Comparison of ENCODE assay signal across 8 mouse cellular contexts in genomic region chr7:35334527-35335452, GRCm38 (mm10). TPM values are rescaled to one million over a fixed set of nuclear protein-coding genes. Genes with fewer than 3 reads are reported as not detected.
DNase-seq lines count a peak whose midpoint lies in the region; ATAC-seq and TF ChIP-seq lines count a peak whose summit lies in the region.

No protein-coding gene starts in this region.

- H3K4me3 ChIP-seq in forebrain, embryonic 12.5 days (replicated peaks) = peak overlapping the region; percentile 58
- H3K4me3 ChIP-seq in hindbrain, embryonic 11.5 days (ENCODE audit: low read depth, low read length) = peak overlapping the region; percentile 60
- H3K4me3 ChIP-seq in limb, embryonic 14.5 days (replicated peaks; ENCODE audit: low read length) = peak overlapping the region; percentile 59
- peak overlapping the region; percentile 59 for H3K4me3 ChIP-seq in midbrain, embryonic 14.5 days (replicated peaks; ENCODE audit: low read depth, low read length)
- H3K4me3 ChIP-seq in stomach, postnatal 0 days (ENCODE audit: low read depth, low read length) = peak overlapping the region; percentile 68

- TF ChIP-seq POLR2A in limb, embryonic 14.5 days (IDR thresholded peaks at IDR 0.05; ENCODE audit: borderline replicate concordance, extremely low read depth, insufficient read depth, insufficient read length) = no peak

- peak overlapping the region; percentile 59 for H3K9ac ChIP-seq in forebrain, embryonic 12.5 days
- peak overlapping the region; percentile 52 for H3K9ac ChIP-seq in hindbrain, embryonic 11.5 days (ENCODE audit: low read depth, low read length)
- H3K9ac ChIP-seq in limb, embryonic 14.5 days (ENCODE audit: low read depth, low read length, severe bottlenecking) = peak overlapping the region; percentile 50
- peak overlapping the region; percentile 50 for H3K9ac ChIP-seq in midbrain, embryonic 14.5 days (replicated peaks; ENCODE audit: low read length)
- peak overlapping the region; percentile 82 for H3K9ac ChIP-seq in stomach, postnatal 0 days (ENCODE audit: low read length)

- ATAC-seq in forebrain, embryonic 12.5 days (ENCODE audit: low FRiP score) = no peak
- no peak for ATAC-seq in hindbrain, embryonic 11.5 days (ENCODE audit: low FRiP score)
- no peak for ATAC-seq in limb, embryonic 14.5 days (ENCODE audit: low FRiP score, low read depth)
- ATAC-seq in midbrain, embryonic 14.5 days (ENCODE audit: low FRiP score, low TSS enrichment) = no peak; the same call in 1 of the 2 replicates
- peak; percentile 9; the same call in 1 of the 2 replicates for ATAC-seq in stomach, postnatal 0 days (ENCODE audit: low FRiP score, low TSS enrichment)

- H3K4me1 ChIP-seq in forebrain, embryonic 12.5 days = peaks cover 18% of the 10 kb centered on the region
- no peaks in the 10 kb centered on the region for H3K4me1 ChIP-seq in hindbrain, embryonic 11.5 days (replicated peaks; ENCODE audit: control insufficient read depth, insufficient read depth, low read length)
- 0 out of 2 replicates have a peak, but pooled peaks cover 3% of the 10 kb centered on the region for H3K4me1 ChIP-seq in limb, embryonic 14.5 days (ENCODE audit: control insufficient read depth, insufficient read depth, low read length)
- peaks cover 10% of the 10 kb centered on the region for H3K4me1 ChIP-seq in midbrain, embryonic 14.5 days (ENCODE audit: control insufficient read depth, insufficient read depth, low read length)
- H3K4me1 ChIP-seq in stomach, postnatal 0 days (replicated peaks; ENCODE audit: control insufficient read depth, insufficient read depth) = no peaks in the 10 kb centered on the region

- H3K36me3 ChIP-seq in forebrain, embryonic 12.5 days (replicated peaks) = no peaks in the 10 kb centered on the region
- H3K36me3 ChIP-seq in hindbrain, embryonic 11.5 days (ENCODE audit: control insufficient read depth, insufficient read depth, low read length) = no peaks in the 10 kb centered on the region
- H3K36me3 ChIP-seq in limb, embryonic 14.5 days (ENCODE audit: control insufficient read depth, insufficient read depth, low read length) = no peaks in the 10 kb centered on the region
- no peaks in the 10 kb centered on the region for H3K36me3 ChIP-seq in midbrain, embryonic 14.5 days (ENCODE audit: control insufficient read depth, insufficient read depth, low read length)
- no peaks in the 10 kb centered on the region for H3K36me3 ChIP-seq in stomach, postnatal 0 days (ENCODE audit: control insufficient read depth, insufficient read depth, low read length)

- no peak for TF ChIP-seq EP300 in stomach, postnatal 0 days (optimal IDR thresholded peaks at IDR 0.05)

- peak; percentile 15 for DNase-seq in layer of hippocampus, adult 9-11 months
- DNase-seq in layer of hippocampus, adult 18-20 months (ENCODE audit: low spot score in 2 of 2) = no peak
- peak; percentile 24 for DNase-seq in brain, adult 2 months (ENCODE audit: low read depth, low spot score)
- peak; percentile 50 for DNase-seq in hindbrain, embryonic 11.5 days (ENCODE audit: low spot score)
- peak; percentile 11 for DNase-seq in limb, embryonic 14.5 days (ENCODE audit: low spot score)
- peak; percentile 54 for DNase-seq in midbrain, embryonic 14.5 days
- peak; percentile 60 for DNase-seq in stomach, postnatal 0 days (ENCODE audit: low spot score)

- TF ChIP-seq CTCF in stomach, postnatal 0 days (IDR thresholded peaks at IDR 0.05; ENCODE audit: low read depth) = no peak

- H3K4me2 ChIP-seq in forebrain, embryonic 12.5 days = peak overlapping the region; percentile 99
- H3K4me2 ChIP-seq in hindbrain, embryonic 11.5 days (replicated peaks; ENCODE audit: low read depth, low read length) = peak overlapping the region; percentile 92
- H3K4me2 ChIP-seq in limb, embryonic 14.5 days (replicated peaks; ENCODE audit: low read depth, low read length, severe bottlenecking) = peak overlapping the region; percentile 99
- peak overlapping the region; percentile 100 for H3K4me2 ChIP-seq in midbrain, embryonic 14.5 days (ENCODE audit: low read length)
- peak overlapping the region; percentile 93 for H3K4me2 ChIP-seq in stomach, postnatal 0 days (replicated peaks; ENCODE audit: low read depth)

- no peaks in the 10 kb centered on the region for H3K9me3 ChIP-seq in forebrain, embryonic 12.5 days
- no peaks in the 10 kb centered on the region for H3K9me3 ChIP-seq in hindbrain, embryonic 11.5 days (ENCODE audit: control insufficient read depth, low read length)
- no peaks in the 10 kb centered on the region for H3K9me3 ChIP-seq in limb, embryonic 14.5 days (ENCODE audit: control insufficient read depth, low read length)
- no peaks in the 10 kb centered on the region for H3K9me3 ChIP-seq in midbrain, embryonic 14.5 days (ENCODE audit: control insufficient read depth, low read length)
- H3K9me3 ChIP-seq in stomach, postnatal 0 days (ENCODE audit: control insufficient read depth, low read length) = no peaks in the 10 kb centered on the region

- H3K27me3 ChIP-seq in forebrain, embryonic 12.5 days = peaks cover 45% of the 10 kb centered on the region
- peaks cover 8% of the 10 kb centered on the region for H3K27me3 ChIP-seq in hindbrain, embryonic 11.5 days (ENCODE audit: control insufficient read depth, insufficient read depth, low read length)
- H3K27me3 ChIP-seq in limb, embryonic 14.5 days (ENCODE audit: control insufficient read depth, insufficient read depth, low read length) = peaks cover 11% of the 10 kb centered on the region; the same call in 1 of the 2 replicates
- peaks cover 21% of the 10 kb centered on the region for H3K27me3 ChIP-seq in midbrain, embryonic 14.5 days (ENCODE audit: control insufficient read depth, insufficient read depth, low read length)
- no peaks in the 10 kb centered on the region for H3K27me3 ChIP-seq in stomach, postnatal 0 days (ENCODE audit: control insufficient read depth, insufficient read depth, low read length)

- WGBS in forebrain, embryonic 12.5 days = under 1% methylated on average over 51 of the region's 51 CpGs
- WGBS in hindbrain, embryonic 11.5 days = under 1% methylated on average over 51 of the region's 51 CpGs
- 2% methylated on average over 42 of the region's 51 CpGs for WGBS in limb, embryonic 14.5 days
- under 1% methylated on average over 51 of the region's 51 CpGs for WGBS in midbrain, embryonic 14.5 days
- WGBS in stomach, postnatal 0 days = 1% methylated on average over 50 of the region's 51 CpGs

- H3K27ac ChIP-seq in forebrain, embryonic 12.5 days = no peak overlapping the region
- H3K27ac ChIP-seq in hindbrain, embryonic 11.5 days (ENCODE audit: low read depth, low read length) = no peak overlapping the region
- H3K27ac ChIP-seq in limb, embryonic 14.5 days (replicated peaks; ENCODE audit: low read depth, low read length) = no peak overlapping the region
- no peak overlapping the region for H3K27ac ChIP-seq in midbrain, embryonic 14.5 days (replicated peaks; ENCODE audit: low read depth, low read length)
- H3K27ac ChIP-seq in stomach, postnatal 0 days (replicated peaks) = peak overlapping the region; percentile 82

RNA-seq across cellular contexts. Expression of gene Rhpn2, which starts 0.8 kb away (rescaled TPM):
- 1 to 10 TPM; 7.3 to 9.1 TPM for total RNA-seq in layer of hippocampus, adult 18-20 months (2021)
- polyA plus RNA-seq in forebrain, embryonic 12.5 days (2016; fragmentation: Nextera tagmentation; extraction: Ambion mirVana) = 1.9 and 2.2 TPM in 2 replicates
- polyA plus RNA-seq in hindbrain, embryonic 11.5 days (2014; fragmentation: Nextera tagmentation; extraction: Ambion mirVana) = 3.1 and 3.7 TPM in 2 replicates
- polyA plus RNA-seq in limb, embryonic 14.5 days (2012; rRNA removed) = 1.8 and 2.5 TPM in 2 replicates
- 1.7 and 2.0 TPM in 2 replicates for polyA plus RNA-seq in limb, embryonic 14.5 days (2014; fragmentation: Nextera tagmentation; extraction: Ambion mirVana)
- polyA plus RNA-seq in midbrain, embryonic 14.5 days (2014; fragmentation: Nextera tagmentation; extraction: Ambion mirVana) = 1.5 and 1.9 TPM in 2 replicates
- 23.1 and 24.4 TPM in 2 replicates for polyA plus RNA-seq in stomach, postnatal 0 days (2015; fragmentation: Nextera tagmentation; extraction: Ambion mirVana)

RNA-seq across cellular contexts. Expression of gene Gpatch1, which starts 16.6 kb away (rescaled TPM):
- total RNA-seq in layer of hippocampus, adult 18-20 months (2021) = 10 to 100 TPM; 26.5 to 30.1 TPM
- polyA plus RNA-seq in forebrain, embryonic 12.5 days (2016; fragmentation: Nextera tagmentation; extraction: Ambion mirVana) = 20.2 and 20.4 TPM in 2 replicates
- 18.1 and 19.5 TPM in 2 replicates for polyA plus RNA-seq in hindbrain, embryonic 11.5 days (2014; fragmentation: Nextera tagmentation; extraction: Ambion mirVana)
- 10.2 and 12.8 TPM in 2 replicates for polyA plus RNA-seq in limb, embryonic 14.5 days (2012; rRNA removed)
- polyA plus RNA-seq in limb, embryonic 14.5 days (2014; fragmentation: Nextera tagmentation; extraction: Ambion mirVana) = 15.8 and 21.2 TPM in 2 replicates
- 19.7 and 22.8 TPM in 2 replicates for polyA plus RNA-seq in midbrain, embryonic 14.5 days (2014; fragmentation: Nextera tagmentation; extraction: Ambion mirVana)
- polyA plus RNA-seq in stomach, postnatal 0 days (2015; fragmentation: Nextera tagmentation; extraction: Ambion mirVana) = 9.1 and 9.3 TPM in 2 replicates

Comparison
In these comparisons a context has a peak if more than half of its experiments do, and no peak if none do; other contexts are left out.
1. DNase-seq: peak in layer of hippocampus, adult 9-11 months (single experiment), brain, adult 2 months (single experiment), hindbrain, embryonic 11.5 days (single experiment), limb, embryonic 14.5 days (single experiment), midbrain, embryonic 14.5 days (single experiment) and stomach, postnatal 0 days (single experiment); none in layer of hippocampus, adult 18-20 months (0 of 2).
2. Peak in every context shown above with its lines, with median percentiles within 50 percentile points of each other: H3K4me2 ChIP-seq, H3K4me3 ChIP-seq and H3K9ac ChIP-seq.